Mouse (Mus musculus): Measurements from ENCODE around the gene Wfdc1. TPM values are rescaled to one million over a fixed set of nuclear protein-coding genes. Genes with fewer than 3 reads are reported as not detected.

The Wfdc1 gene
- total and polyA plus RNA-seq, 3 experiments, result not detected

DNA sequence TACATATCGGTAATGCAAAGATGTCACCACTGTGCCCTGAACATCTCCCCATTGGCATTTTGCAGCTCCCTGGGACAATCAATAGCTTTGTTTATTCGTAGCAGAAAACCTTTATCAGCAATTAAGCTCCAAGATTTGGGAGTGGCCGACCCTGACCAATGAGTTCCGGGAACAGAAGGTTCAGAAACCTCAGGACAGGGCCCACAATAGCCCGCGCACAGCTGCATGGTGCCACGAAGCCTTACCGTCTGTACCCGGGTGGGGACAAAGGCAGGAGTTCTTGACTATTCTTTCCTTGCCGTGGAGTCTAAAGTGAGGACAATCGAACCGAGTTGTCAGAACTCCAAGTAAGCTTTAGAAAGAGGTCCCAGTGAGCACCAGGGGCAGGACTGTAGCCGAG lies 65.9 kb downstream of the Wfdc1 start:
- Histone ChIP-seq H3K79me2 (ENCODE audit: control insufficient read depth, insufficient read depth, low read length, poor library complexity) (no peaks in the 10 kb centered on the region), H3K27me3 (ENCODE audit: control insufficient read depth in 1 of 2, insufficient read depth in 2 of 2, low read length in 2 of 2) (no peaks in the 10 kb centered on the region), H3K9me3 (replicated peaks; ENCODE audit: insufficient read depth, low read length) (no peaks in the 10 kb centered on the region), H3K27ac (ENCODE audit: control insufficient read depth, low read depth, low read length) (no peak overlapping the region), H3K9ac (ENCODE audit: control insufficient read depth, low read depth, low read length, poor library complexity, severe bottlenecking) (no peak overlapping the region), H3K36me3 (ENCODE audit: control insufficient read depth in 1 of 2, insufficient read depth in 2 of 2, low read length in 2 of 2) (peaks cover 0 to 5% of the 10 kb centered on the region in 2 experiments; a peak in 1 of 4 replicates), H3K4me1 (ENCODE audit: control insufficient read depth in 1 of 2, insufficient read depth in 2 of 2, low read length in 2 of 2) (peaks cover 3 to 5% of the 10 kb centered on the region in 2 experiments; a peak in 3 of 4 replicates), H3K4me3 (ENCODE audit: control insufficient read depth in 1 of 2, insufficient read depth in 1 of 2, low read depth in 2 of 2, low read length in 2 of 2) (no peak overlapping the region)
- DNase-seq (ENCODE audit: low read depth, low spot score), result no peak
- no peak for TF ChIP-seq ELF1 (IDR thresholded peaks at IDR 0.05; ENCODE audit: low read depth, low read length)
- TF ChIP-seq ZMIZ1 (IDR thresholded peaks at IDR 0.05; ENCODE audit: low read depth, low read length), result no peak
- no peak for TF ChIP-seq NRF1 (IDR thresholded peaks at IDR 0.05; ENCODE audit: insufficient read depth, low read depth, low read length, poor library complexity, severe bottlenecking)
- TF ChIP-seq MYC (IDR thresholded peaks at IDR 0.05; ENCODE audit: low read depth, low read length), result no peak
- TF ChIP-seq HCFC1 (IDR thresholded peaks at IDR 0.05; ENCODE audit: low read depth, low read length), result no peak

GRCm38 (mm10) chr8:119736348-119736917 lies 70.3 kb downstream of the Wfdc1 start:
- peaks cover 3 to 20% of the 10 kb centered on the region in 2 experiments for H3K4me1 ChIP-seq (ENCODE audit: control insufficient read depth in 1 of 2, insufficient read depth in 2 of 2, low read length in 2 of 2)
- no peak for TF ChIP-seq NRF1 (IDR thresholded peaks at IDR 0.05; ENCODE audit: insufficient read depth, low read depth, low read length, poor library complexity, severe bottlenecking)
- no peak for TF ChIP-seq USF2 (IDR thresholded peaks at IDR 0.05; ENCODE audit: borderline replicate concordance in 1 of 2, insufficient read depth in 1 of 2, low read depth in 1 of 2, low read length in 2 of 2)
- no peak for TF ChIP-seq TAL1 (IDR thresholded peaks at IDR 0.05; ENCODE audit: low read length)
- TF ChIP-seq JUND (IDR thresholded peaks at IDR 0.05; ENCODE audit: low read depth, low read length), result no peak
- TF ChIP-seq BHLHE40 (IDR thresholded peaks at IDR 0.05; ENCODE audit: borderline replicate concordance, low read depth, low read length), result no peak
- TF ChIP-seq MEF2A (IDR thresholded peaks at IDR 0.05; ENCODE audit: extremely low read depth, insufficient replicate concordance, low read depth, low read length, poor library complexity, severe bottlenecking), result no peak
- no peak; the same call in 1 of the 2 replicates for TF ChIP-seq ZMIZ1 (IDR thresholded peaks at IDR 0.05; ENCODE audit: low read depth, low read length)
- no peak for TF ChIP-seq ZNF384 (IDR thresholded peaks at IDR 0.05; ENCODE audit: low read depth, low read length)
- TF ChIP-seq NELFE (IDR thresholded peaks at IDR 0.05; ENCODE audit: low read depth, low read length), result peak; percentile 87
- TF ChIP-seq MAX (IDR thresholded peaks at IDR 0.05; ENCODE audit: low read length), result peak; percentile 76
- 0 out of 2 replicates have a peak, but pooled peaks have one; percentile 52 for TF ChIP-seq TBP (IDR thresholded peaks at IDR 0.05; ENCODE audit: low read depth, low read length)
- no peak for TF ChIP-seq ZC3H11A (IDR thresholded peaks at IDR 0.05; ENCODE audit: low read depth, low read length)
- TF ChIP-seq USF1 (IDR thresholded peaks at IDR 0.05; ENCODE audit: low read depth, low read length), result 0 out of 2 replicates have a peak, but pooled peaks have one; percentile 8
- TF ChIP-seq CHD2 (IDR thresholded peaks at IDR 0.05; ENCODE audit: low read length), result no peak
- no peak; the same call in 1 of the 2 replicates for TF ChIP-seq CHD1 (IDR thresholded peaks at IDR 0.05; ENCODE audit: low read depth, low read length)
- TF ChIP-seq EP300 (IDR thresholded peaks at IDR 0.05; ENCODE audit: low read depth in 1 of 2, low read length in 2 of 2), result no peak
- TF ChIP-seq MAZ (IDR thresholded peaks at IDR 0.05; ENCODE audit: low read depth, low read length), result no peak
- TF ChIP-seq CTCF (IDR thresholded peaks at IDR 0.05 in 2 of 3, conservative IDR thresholded peaks at IDR 0.05 in 1 of 3; ENCODE audit: control insufficient read depth in 1 of 3, insufficient read depth in 1 of 3, low read depth in 2 of 3, low read length in 3 of 3, poor library complexity in 1 of 3, severe bottlenecking in 1 of 3), result no peak
- no peak for TF ChIP-seq TCF12 (IDR thresholded peaks at IDR 0.05; ENCODE audit: low read depth, low read length)
- no peak for TF ChIP-seq UBTF (IDR thresholded peaks at IDR 0.05; ENCODE audit: borderline replicate concordance, insufficient read depth, low read depth, low read length)
- peak; percentile 93 for TF ChIP-seq MYC (IDR thresholded peaks at IDR 0.05; ENCODE audit: low read depth, low read length)
- peak; percentile 69; the same call in 1 of the 2 replicates for TF ChIP-seq MXI1 (IDR thresholded peaks at IDR 0.05; ENCODE audit: low read depth, low read length)
- TF ChIP-seq SMC3 (IDR thresholded peaks at IDR 0.05; ENCODE audit: low read depth, low read length), result no peak
- peak in 1 of 2 experiments; percentile 93; a peak in 2 of 4 replicates for TF ChIP-seq POLR2A (IDR thresholded peaks at IDR 0.05; ENCODE audit: control insufficient read depth in 1 of 2, insufficient read depth in 1 of 2, low read depth in 1 of 2, low read length in 2 of 2, poor library complexity in 1 of 2)
- TF ChIP-seq POLR2AphosphoS2 (IDR thresholded peaks at IDR 0.05; ENCODE audit: low read length), result peak; percentile 71; the same call in 1 of the 2 replicates
- TF ChIP-seq E2F4 (IDR thresholded peaks at IDR 0.05; ENCODE audit: borderline replicate concordance, low read depth, low read length), result no peak
- TF ChIP-seq MYB (IDR thresholded peaks at IDR 0.05; ENCODE audit: low read depth, low read length), result no peak
- TF ChIP-seq HCFC1 (IDR thresholded peaks at IDR 0.05; ENCODE audit: low read depth, low read length), result peak; percentile 74; the same call in 1 of the 2 replicates

More at GRCm38 (mm10) chr8:119736348-119736917, 70.3 kb downstream of the Wfdc1 start:
- Histone ChIP-seq H3K79me2 (ENCODE audit: control insufficient read depth, insufficient read depth, low read length, poor library complexity) (no peaks in the 10 kb centered on the region), H3K9me3 (replicated peaks; ENCODE audit: insufficient read depth, low read length) (no peaks in the 10 kb centered on the region), H3K36me3 (ENCODE audit: control insufficient read depth in 1 of 2, insufficient read depth in 2 of 2, low read length in 2 of 2) (peaks cover 0 to 7% of the 10 kb centered on the region in 2 experiments; a peak in 2 of 4 replicates), H3K9ac (ENCODE audit: control insufficient read depth, low read depth, low read length, poor library complexity, severe bottlenecking) (peak overlapping the region; percentile 68), H3K4me3 (ENCODE audit: control insufficient read depth in 1 of 2, insufficient read depth in 1 of 2, low read depth in 2 of 2, low read length in 2 of 2) (peak overlapping the region; percentile 72 to 78), H3K27me3 (ENCODE audit: control insufficient read depth in 1 of 2, insufficient read depth in 2 of 2, low read length in 2 of 2) (no peaks in the 10 kb centered on the region), H3K27ac (ENCODE audit: control insufficient read depth, low read depth, low read length) (peak overlapping the region; percentile 66)
- peak; percentile 92 for DNase-seq (ENCODE audit: low read depth, low spot score)

Measured in MEL (cell line).